Mouse (Mus musculus) C2C12 (cell line): ENCODE measurements around the gene Raf1. TPM values are rescaled to one million over a fixed set of nuclear protein-coding genes. Genes with fewer than 3 reads are reported as not detected.

Source experiments
- H3K27me3 ChIP-seq: one replicate; pipeline ENCODE4 v1.6.1; 2011; ENCODE audit not compliant: control insufficient read depth, insufficient read depth, insufficient read length
- H3K36me3 ChIP-seq: one replicate; pipeline ENCODE4 v1.6.1; 2011; ENCODE audit not compliant: control insufficient read depth, insufficient read depth
- H3K4me3 ChIP-seq: one replicate; pipeline ENCODE4 v1.5.1; 2011; ENCODE audit warnings: mild to moderate bottlenecking, control low read depth; ENCODE audit not compliant: poor library complexity, insufficient read depth, severe bottlenecking
- H3K79me2 ChIP-seq: one replicate; pipeline ENCODE4 v1.6.1; 2011; ENCODE audit not compliant: control insufficient read depth, insufficient read depth
- H3K79me3 ChIP-seq: one replicate; pipeline ENCODE4 v1.6.1; 2011; ENCODE audit warnings: low read depth, control low read depth
- H3ac ChIP-seq: one replicate; pipeline ENCODE3; 2011; ENCODE audit warnings: low read depth; ENCODE audit not compliant: control insufficient read depth, insufficient read length
- CEBPB ChIP-seq: IDR thresholded peaks from one replicate; pipeline ENCODE4 v1.6.1; 2011; ENCODE audit warnings: low read depth, mild to moderate bottlenecking, control low read depth, moderate library complexity
- CTCF ChIP-seq: IDR thresholded peaks from one replicate; pipeline ENCODE4 v1.5.1; 2011; ENCODE audit not compliant: control insufficient read depth, insufficient read depth, insufficient read length
- FOSL1 ChIP-seq: IDR thresholded peaks from one replicate; pipeline ENCODE4 v1.8.0; 2011; ENCODE audit warnings: mild to moderate bottlenecking, low read length; ENCODE audit not compliant: poor library complexity, insufficient read depth, severe bottlenecking
- MAX ChIP-seq: IDR thresholded peaks from one replicate; pipeline ENCODE4 v1.6.1; 2011; ENCODE audit warnings: mild to moderate bottlenecking, control low read depth
- MYOD1 ChIP-seq: IDR thresholded peaks from one replicate; pipeline ENCODE4 v1.6.1; 2011; ENCODE audit warnings: low read depth; ENCODE audit not compliant: control insufficient read depth, insufficient read length
- MYOG ChIP-seq: IDR thresholded peaks from one replicate; pipeline ENCODE4 v1.6.1; 2011; ENCODE audit not compliant: control insufficient read depth, insufficient read length; ENCODE audit errors: extremely low read depth
- USF1 ChIP-seq: IDR thresholded peaks from one replicate; pipeline ENCODE4 v1.6.1; 2011; ENCODE audit warnings: low read depth, mild to moderate bottlenecking, control low read depth, moderate library complexity
- polyA plus RNA-seq: library from polyadenylated mRNA; unstranded; fragments of >200 nt; fragmentation: generic; extraction: Trizol; gene quantifications from one replicate; pipeline ENCODE4 v1.2.1, GENCODE M21; 2012; ENCODE audit warnings: missing spikeins

Raf1 gene
- polyA plus RNA-seq, 1 experiment, result 61.8 TPM

DNA sequence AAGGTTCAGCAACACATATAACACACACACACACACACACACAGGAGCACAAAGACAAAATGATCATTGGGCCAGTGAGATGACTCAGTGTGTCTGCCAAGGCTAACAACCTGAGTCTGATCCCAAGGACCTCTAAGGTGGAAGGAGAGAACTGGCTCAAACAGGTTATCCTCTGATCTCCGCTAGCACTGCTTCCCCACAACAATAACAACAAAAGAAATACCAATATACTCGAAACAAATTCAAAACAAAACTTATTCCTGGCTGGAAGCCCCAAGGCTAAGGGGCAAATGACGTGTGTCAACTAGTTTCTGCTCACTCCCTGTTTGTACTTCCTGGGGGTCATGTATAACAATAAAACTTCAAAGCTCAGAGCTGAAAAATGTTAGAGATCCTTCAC is 11.3 kb upstream of the Raf1 start:
- Histone ChIP-seq H3K36me3 (no peaks in the 10 kb centered on the region), H3K79me2 (no peaks in the 10 kb centered on the region), H3K27me3 (no peaks in the 10 kb centered on the region), H3K4me3 (no peak overlapping the region), H3ac (no peak overlapping the region), H3K79me3 (no peaks in the 10 kb centered on the region)
- TF ChIP-seq MYOD1 (no peak), USF1 (no peak), MYOG (no peak), CEBPB (no peak), CTCF (no peak), MAX (no peak), FOSL1 (no peak)

DNA sequence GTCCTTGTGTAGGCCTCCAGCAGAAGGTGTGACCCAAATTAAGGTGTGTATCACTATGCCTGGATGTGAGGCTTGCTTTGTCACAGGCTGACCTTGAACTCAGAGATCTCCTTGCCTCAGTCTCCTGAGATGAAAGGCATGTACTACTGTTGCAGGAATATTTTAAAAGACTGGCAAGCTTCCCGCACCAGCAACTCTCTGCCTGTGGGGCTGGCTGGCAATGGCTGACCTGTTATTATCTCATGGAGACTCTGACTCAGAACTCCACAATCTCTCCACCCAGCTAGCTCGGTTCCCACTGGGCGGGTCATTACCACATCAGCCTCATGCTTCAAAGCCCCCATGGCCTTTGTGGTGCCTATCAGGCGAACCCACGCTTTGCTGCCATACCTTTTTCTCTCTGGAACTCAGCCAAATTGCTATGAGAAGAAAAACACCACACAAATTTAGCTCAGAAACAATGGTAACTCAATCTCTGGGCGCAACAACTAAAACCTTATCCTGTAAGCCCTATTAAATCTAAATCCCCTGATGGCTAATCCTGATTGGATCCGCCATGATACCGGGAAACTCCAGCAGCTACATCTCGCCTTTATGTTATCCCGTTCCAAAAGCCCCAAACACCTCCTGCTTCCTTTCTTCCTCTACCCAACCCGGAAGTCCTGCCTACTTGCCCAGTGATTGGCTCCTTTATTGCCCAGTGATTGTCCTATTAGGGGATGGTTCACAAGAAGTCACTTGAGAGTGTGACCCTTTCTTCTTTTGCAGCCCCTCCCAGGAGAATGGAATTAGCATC is 8.6 kb upstream of the Raf1 start:
- H3K79me2 ChIP-seq, result no peaks in the 10 kb centered on the region
- no peaks in the 10 kb centered on the region for H3K79me3 ChIP-seq
- no peaks in the 10 kb centered on the region for H3K27me3 ChIP-seq
- no peak overlapping the region for H3ac ChIP-seq
- no peaks in the 10 kb centered on the region for H3K36me3 ChIP-seq
- no peak for TF ChIP-seq MYOG
- TF ChIP-seq MAX, result peak; percentile 26
- H3K4me3 ChIP-seq, result no peak overlapping the region

DNA sequence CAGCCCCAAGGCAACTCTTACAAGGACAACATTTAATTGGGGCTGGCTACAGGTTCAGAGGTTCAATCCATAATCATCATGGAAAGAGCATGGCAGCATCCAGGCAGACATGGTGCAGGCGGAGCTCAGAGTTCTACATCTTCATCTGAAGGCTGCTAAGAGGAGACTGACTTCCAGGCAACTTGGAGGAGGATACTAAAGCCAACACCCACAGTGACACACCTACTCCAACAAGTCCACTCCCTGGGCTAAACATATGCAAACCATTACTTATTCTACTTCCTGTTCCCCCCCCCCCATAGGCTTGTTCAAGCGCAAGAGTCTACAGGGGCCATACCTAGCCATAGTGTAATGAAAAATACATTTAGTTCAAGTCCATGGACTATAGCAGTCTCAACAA is 7.8 kb upstream of the Raf1 start:
- H3K36me3 ChIP-seq, result no peaks in the 10 kb centered on the region
- H3K79me2 ChIP-seq, result no peaks in the 10 kb centered on the region
- no peaks in the 10 kb centered on the region for H3K79me3 ChIP-seq
- H3K27me3 ChIP-seq, result no peaks in the 10 kb centered on the region
- H3ac ChIP-seq, result no peak overlapping the region
- H3K4me3 ChIP-seq, result no peak overlapping the region
- TF ChIP-seq MAX (no peak), MYOG (no peak), CEBPB (no peak), FOSL1 (no peak), MYOD1 (no peak), CTCF (no peak), USF1 (no peak)

DNA sequence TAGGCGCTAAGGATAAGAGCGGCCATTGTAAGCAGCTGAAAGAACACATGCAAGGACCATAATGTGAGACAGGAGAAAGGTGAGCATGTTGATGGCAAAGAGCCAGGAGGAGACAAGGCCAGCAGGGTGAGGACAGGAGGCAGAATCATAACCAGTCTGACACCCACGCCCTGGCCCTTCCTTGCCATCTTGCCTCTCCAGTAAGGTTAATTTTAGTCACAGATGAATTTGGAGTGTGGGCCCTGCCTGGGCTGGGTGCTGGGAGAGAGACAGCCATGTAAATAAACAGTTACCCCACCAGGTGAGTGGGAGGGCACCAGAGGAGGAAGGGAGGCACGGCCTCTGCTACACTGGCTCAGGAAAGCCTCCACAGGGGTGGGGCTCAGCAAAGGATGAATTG is 4.6 kb upstream of the Raf1 start:
- Histone ChIP-seq H3K27me3 (no peaks in the 10 kb centered on the region), H3K79me3 (peaks cover 1% of the 10 kb centered on the region), H3ac (no peak overlapping the region), H3K36me3 (no peaks in the 10 kb centered on the region), H3K79me2 (peaks cover 2% of the 10 kb centered on the region), H3K4me3 (no peak overlapping the region)
- TF ChIP-seq CEBPB, result no peak
- TF ChIP-seq USF1, result no peak
- no peak for TF ChIP-seq FOSL1
- TF ChIP-seq MAX, result no peak
- TF ChIP-seq MYOD1, result no peak
- TF ChIP-seq CTCF, result no peak
- no peak for TF ChIP-seq MYOG

DNA sequence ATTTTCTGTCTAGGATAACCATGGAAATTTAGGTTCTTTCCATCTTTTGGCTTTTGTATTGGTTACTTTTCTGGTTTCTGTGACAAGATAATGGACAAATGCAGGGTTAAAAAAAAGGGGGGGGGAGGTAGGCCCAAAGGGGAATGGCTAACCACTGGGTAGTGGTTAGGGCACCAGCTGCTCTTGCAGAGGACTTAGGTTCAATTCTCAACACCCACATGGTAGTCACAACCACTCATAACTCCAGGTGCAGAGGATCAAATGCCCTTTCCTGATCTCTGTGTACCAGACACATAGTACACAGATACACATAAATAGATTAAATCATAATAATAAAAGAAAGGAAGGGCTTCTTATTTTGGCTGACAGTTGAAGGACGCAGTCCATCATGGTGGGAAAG is 1.6 kb upstream of the Raf1 start:
- H3K79me3 ChIP-seq, result peaks cover 31% of the 10 kb centered on the region
- TF ChIP-seq CTCF, result no peak
- no peak for TF ChIP-seq MYOG
- TF ChIP-seq USF1, result no peak
- TF ChIP-seq CEBPB, result no peak
- peaks cover 4% of the 10 kb centered on the region for H3K36me3 ChIP-seq
- H3K4me3 ChIP-seq, result no peak overlapping the region
- H3ac ChIP-seq, result no peak overlapping the region
- no peaks in the 10 kb centered on the region for H3K27me3 ChIP-seq
- peaks cover 33% of the 10 kb centered on the region for H3K79me2 ChIP-seq

DNA sequence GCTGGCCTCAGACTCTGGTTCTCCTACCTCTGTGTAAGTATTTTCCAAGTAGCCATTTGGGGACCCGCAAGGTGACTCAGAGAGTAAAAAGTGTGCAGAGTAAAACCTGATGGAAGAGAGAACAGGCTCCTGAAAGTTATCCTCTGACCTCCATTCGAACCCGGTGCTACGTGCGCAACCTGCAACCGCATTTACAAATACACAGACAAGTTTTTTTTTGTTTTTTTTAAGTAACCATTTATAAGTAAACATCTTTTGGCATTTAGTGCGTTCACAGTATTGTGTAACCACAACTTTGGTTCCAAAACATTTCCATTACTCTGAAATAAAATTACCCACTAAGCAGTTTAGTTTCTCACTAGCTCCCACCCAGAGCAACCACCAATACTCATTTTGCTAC is 1.0 kb upstream of the Raf1 start:
- no peak for TF ChIP-seq MYOD1
- no peak for TF ChIP-seq CTCF
- TF ChIP-seq CEBPB, result no peak
- no peak for TF ChIP-seq FOSL1
- TF ChIP-seq MAX, result no peak
- TF ChIP-seq USF1, result no peak
- TF ChIP-seq MYOG, result no peak
- Histone ChIP-seq H3K79me3 (peaks cover 37% of the 10 kb centered on the region), H3ac (no peak overlapping the region), H3K27me3 (no peaks in the 10 kb centered on the region), H3K36me3 (peaks cover 4% of the 10 kb centered on the region), H3K79me2 (peaks cover 39% of the 10 kb centered on the region), H3K4me3 (no peak overlapping the region)
